Mouse (Mus musculus) testis, adult 2 months (tissue): ENCODE results near the gene Mroh2a.

Experiments
- CTCF ChIP-seq: fragments of 200-500 bp; IDR thresholded peaks from 2 replicates; pipeline ENCODE4 v1.5.1; 2012; ENCODE audit warnings: low read depth, mild to moderate bottlenecking, inconsistent platforms, low read length, moderate library complexity; ENCODE audit not compliant: control insufficient read depth, insufficient read depth, insufficient replicate concordance
- POLR2A ChIP-seq: fragments of 200-500 bp; IDR thresholded peaks from 2 replicates; pipeline ENCODE4 v1.6.1; 2012; ENCODE audit warnings: low read depth, mild to moderate bottlenecking, inconsistent platforms, low read length, moderate library complexity; ENCODE audit not compliant: control insufficient read depth

- TF ChIP-seq CTCF (no peak), POLR2A (no peak)
Measured at GRCm38 (mm10) chr1:88268070-88268469, 41.3 kb downstream of the Mroh2a start.
